Mouse (Mus musculus) ovary, postnatal 10 days (tissue): ENCODE results near the gene Trh.
A peak's percentile ranks its signal among the peaks of the same experiment; 100 is the strongest.

ENCODE experiments used
- DNase-seq: peaks from one replicate; pipeline ENCODE4 v3.0.0; 2022; ENCODE audit warnings: low spot score

The Trh gene

DNA sequence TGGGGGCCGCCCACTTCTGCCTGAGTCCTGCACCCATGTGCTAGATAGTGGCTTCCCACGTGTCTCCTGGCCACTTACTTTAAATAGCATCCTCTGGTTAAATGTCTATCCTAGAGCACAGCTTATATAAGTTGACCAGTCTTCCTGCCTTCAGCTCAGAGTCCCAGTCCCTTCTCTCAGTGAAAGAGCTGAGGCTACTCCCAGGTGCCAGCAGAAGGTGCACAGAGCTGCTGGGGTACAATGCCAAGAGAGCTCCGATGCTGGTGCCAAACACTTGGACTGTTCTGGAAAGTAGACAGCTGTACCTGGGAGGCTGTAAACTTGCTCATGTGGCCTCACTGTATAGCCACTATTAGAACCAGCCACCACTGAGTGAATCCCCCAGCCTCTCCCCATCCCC is 22.4 kb downstream of the Trh start:
- no peak for DNase-seq

DNA sequence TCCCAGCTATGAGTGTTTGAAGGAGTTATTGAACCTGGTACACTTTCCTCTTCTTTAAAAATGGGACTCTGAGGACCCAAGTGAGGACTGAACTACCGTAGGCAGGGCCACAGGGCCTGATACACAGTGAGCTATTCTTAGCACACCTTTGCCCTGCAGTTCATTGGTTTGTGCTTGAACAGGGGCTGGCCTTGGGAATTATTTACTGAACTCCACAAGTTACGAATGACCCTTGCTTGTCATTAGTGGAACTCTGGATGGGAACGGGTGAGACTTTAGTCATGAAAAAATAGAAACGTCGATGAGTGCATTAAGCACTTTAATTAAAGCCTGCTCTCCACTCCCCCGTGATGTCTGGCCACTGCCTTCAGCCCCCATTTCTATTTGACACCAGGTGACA is 22.8 kb downstream of the Trh start:
- DNase-seq, result no peak

DNA sequence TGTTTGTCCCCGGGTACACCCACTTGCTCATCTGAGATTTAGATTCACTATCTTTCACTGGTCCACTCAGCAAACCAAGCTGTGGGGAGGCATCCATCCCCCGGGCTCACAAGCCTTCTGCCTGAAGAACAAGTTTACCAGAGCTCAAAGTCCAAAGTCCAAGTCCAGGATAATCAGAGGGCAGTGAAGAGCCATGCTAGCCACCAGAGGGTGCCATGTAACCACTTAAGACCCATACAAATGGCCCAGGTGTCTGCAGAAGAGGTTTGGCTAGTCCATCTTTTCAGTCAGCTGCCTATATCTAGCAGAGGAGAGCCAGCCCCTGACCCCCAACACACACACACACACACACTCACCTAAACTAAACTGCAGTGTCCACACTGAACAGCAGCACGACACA is 25.0 kb downstream of the Trh start:
- peak; percentile 16 for DNase-seq

DNA sequence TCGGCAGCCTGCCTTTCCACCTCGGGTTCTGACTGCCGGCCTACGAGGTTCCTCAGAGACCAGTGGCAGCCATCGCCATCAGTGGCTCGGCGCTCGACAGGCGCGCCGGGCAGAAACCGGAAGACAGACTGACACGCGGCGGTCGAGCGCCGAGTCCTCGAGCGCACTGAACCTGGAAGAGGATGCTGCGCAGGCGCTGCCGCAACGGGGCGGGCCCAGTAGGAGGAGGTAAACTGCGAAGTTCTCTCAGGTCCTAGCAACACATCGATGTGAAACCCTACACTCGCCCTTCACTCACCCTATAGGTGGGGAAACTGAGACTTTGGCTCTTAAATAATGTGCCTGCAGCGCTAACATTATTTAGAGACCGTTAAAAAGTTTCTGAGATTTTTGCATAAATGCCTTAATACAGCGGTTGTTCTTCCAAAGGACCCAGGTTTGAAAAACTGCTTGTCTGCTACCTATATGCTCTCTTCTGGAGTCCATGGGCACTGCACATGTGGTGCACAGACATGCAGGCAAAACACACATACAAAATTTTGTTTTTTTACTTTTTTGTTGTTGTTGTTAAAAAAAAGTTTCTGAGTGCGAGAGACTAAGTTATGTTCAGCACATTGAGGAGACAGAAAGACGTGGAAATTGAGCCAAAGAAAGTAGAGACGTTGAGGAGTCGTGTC is 29.5 kb downstream of the Trh start, which contains the start of gene Rbsn:
Rbsn (minus strand) TSS at position 153 of the 677 bp plus-strand sequence.
- peak; percentile 63 for DNase-seq

DNA sequence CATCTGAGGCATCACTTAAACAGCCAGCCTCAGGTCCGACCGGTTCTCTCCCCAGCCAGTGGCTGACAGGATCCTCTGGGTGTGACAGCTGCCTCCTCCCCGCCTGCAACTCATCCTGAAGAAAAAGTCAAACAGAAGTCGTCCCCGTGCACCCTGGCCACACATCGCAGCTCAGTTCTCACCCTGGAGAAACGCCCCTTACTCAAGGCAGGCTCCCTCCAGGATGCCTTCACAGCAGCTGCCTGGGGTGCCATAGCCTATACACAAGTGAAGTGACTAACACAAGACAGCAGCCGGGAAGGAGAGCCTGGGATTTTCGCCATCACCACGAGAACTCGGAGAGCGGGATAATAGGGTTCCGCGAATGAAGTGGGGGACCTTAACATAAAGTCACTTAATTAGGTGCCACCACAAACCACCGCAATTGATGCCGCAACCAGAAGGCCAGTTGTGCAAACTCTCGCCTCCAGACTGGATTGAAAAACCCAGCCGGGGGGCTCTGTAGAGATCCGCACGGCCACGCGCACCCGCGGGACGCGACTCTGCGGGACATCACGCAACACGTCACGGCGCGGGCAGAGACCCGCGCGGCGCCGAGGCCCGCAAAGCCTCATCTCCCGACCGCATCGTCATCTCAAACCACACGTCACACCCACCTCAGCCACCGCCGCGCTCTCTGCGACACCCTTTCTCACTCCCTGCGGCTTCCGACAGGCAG is 30.2 kb downstream of the Trh start:
- no peak for DNase-seq

DNA sequence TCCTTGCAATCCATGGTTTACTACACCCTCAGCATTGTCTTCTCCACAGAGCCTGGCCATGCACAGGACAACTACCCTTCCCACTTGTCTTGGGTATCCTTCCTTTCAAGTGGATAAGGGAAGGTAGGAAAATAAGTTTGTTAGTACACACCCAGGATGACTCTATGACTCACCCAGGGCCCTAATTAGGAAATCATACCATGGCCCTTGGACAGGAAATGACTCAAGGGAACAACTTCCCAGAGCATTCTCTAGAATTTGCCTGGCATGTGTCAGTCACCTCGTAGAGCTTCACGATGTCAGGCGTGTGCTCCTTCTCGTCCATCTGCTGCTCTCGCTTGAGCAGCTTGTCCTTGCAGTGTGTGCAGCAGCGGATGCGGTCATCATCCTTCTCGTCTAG is 45.0 kb downstream of the Trh start:
- no peak for DNase-seq
